Mouse (Mus musculus): ENCODE results near the gene Ptgs1. TPM values are rescaled to one million over a fixed set of nuclear protein-coding genes. Genes with fewer than 3 reads are reported as not detected.

Gene Ptgs1
- polyA plus RNA-seq, 1 experiment from 2014 or later = 3.9 TPM

- no peak for ATAC-seq (ENCODE audit: insufficient read depth, low FRiP score, low TSS enrichment)
- H3K27ac ChIP-seq (ENCODE audit: low read depth, low read length) = no peak overlapping the region
- no peak overlapping the region for H3K4me3 ChIP-seq (ENCODE audit: low read depth, low read length)
- no peak overlapping the region for H3K9ac ChIP-seq (ENCODE audit: low read length)
- 92% methylated on average over 8 of the region's 8 CpGs for WGBS
- H3K4me2 ChIP-seq (ENCODE audit: low read depth) = no peak overlapping the region
- DNase-seq (ENCODE audit: low spot score) = no peak
- no peaks in the 10 kb centered on the region for H3K4me1 ChIP-seq (ENCODE audit: control insufficient read depth, insufficient read depth, low read length)
- no peaks in the 10 kb centered on the region for H3K27me3 ChIP-seq (ENCODE audit: control insufficient read depth, insufficient read depth, low read length)
- no peaks in the 10 kb centered on the region for H3K36me3 ChIP-seq (ENCODE audit: control insufficient read depth, insufficient read depth, low read length)
- H3K9me3 ChIP-seq (ENCODE audit: control insufficient read depth, low read length) = no peaks in the 10 kb centered on the region
Observed at GRCm38 (mm10) chr2:36251156-36251555, 20.9 kb downstream of the Ptgs1 start.

- H3K9me3 ChIP-seq (ENCODE audit: control insufficient read depth, low read length) = no peaks in the 10 kb centered on the region
- ATAC-seq (ENCODE audit: insufficient read depth, low FRiP score, low TSS enrichment) = no peak
- no peak overlapping the region for H3K9ac ChIP-seq (ENCODE audit: low read length)
- no peak overlapping the region for H3K27ac ChIP-seq (ENCODE audit: low read depth, low read length)
- DNase-seq (ENCODE audit: low spot score) = no peak
- 88% methylated on average over 4 of the region's 4 CpGs for WGBS
- no peak overlapping the region for H3K4me2 ChIP-seq (ENCODE audit: low read depth)
- no peaks in the 10 kb centered on the region for H3K4me1 ChIP-seq (ENCODE audit: control insufficient read depth, insufficient read depth, low read length)
- no peak overlapping the region for H3K4me3 ChIP-seq (ENCODE audit: low read depth, low read length)
- H3K27me3 ChIP-seq (ENCODE audit: control insufficient read depth, insufficient read depth, low read length) = no peaks in the 10 kb centered on the region
- no peaks in the 10 kb centered on the region for H3K36me3 ChIP-seq (ENCODE audit: control insufficient read depth, insufficient read depth, low read length)
Observed at GRCm38 (mm10) chr2:36252505-36252904, 22.3 kb downstream of the Ptgs1 start.

- no peaks in the 10 kb centered on the region for H3K36me3 ChIP-seq (ENCODE audit: control insufficient read depth, insufficient read depth, low read length)
- 87% methylated on average over 2 of the region's 2 CpGs for WGBS
- no peak overlapping the region for H3K9ac ChIP-seq (ENCODE audit: low read length)
- no peaks in the 10 kb centered on the region for H3K9me3 ChIP-seq (ENCODE audit: control insufficient read depth, low read length)
- no peak overlapping the region for H3K27ac ChIP-seq (ENCODE audit: low read depth, low read length)
- H3K27me3 ChIP-seq (ENCODE audit: control insufficient read depth, insufficient read depth, low read length) = no peaks in the 10 kb centered on the region
- no peak for ATAC-seq (ENCODE audit: insufficient read depth, low FRiP score, low TSS enrichment)
- no peak overlapping the region for H3K4me2 ChIP-seq (ENCODE audit: low read depth)
- no peak for DNase-seq (ENCODE audit: low spot score)
- no peaks in the 10 kb centered on the region for H3K4me1 ChIP-seq (ENCODE audit: control insufficient read depth, insufficient read depth, low read length)
- H3K4me3 ChIP-seq (ENCODE audit: low read depth, low read length) = no peak overlapping the region
Observed at GRCm38 (mm10) chr2:36254445-36254844, 24.2 kb downstream of the Ptgs1 start.

- Histone ChIP-seq H3K4me3 (ENCODE audit: low read depth, low read length) (no peak overlapping the region), H3K4me1 (ENCODE audit: control insufficient read depth, insufficient read depth, low read length) (no peaks in the 10 kb centered on the region), H3K9ac (ENCODE audit: low read length) (no peak overlapping the region), H3K4me2 (ENCODE audit: low read depth) (no peak overlapping the region), H3K27me3 (ENCODE audit: control insufficient read depth, insufficient read depth, low read length) (no peaks in the 10 kb centered on the region), H3K9me3 (ENCODE audit: control insufficient read depth, low read length) (no peaks in the 10 kb centered on the region), H3K27ac (ENCODE audit: low read depth, low read length) (no peak overlapping the region), H3K36me3 (ENCODE audit: control insufficient read depth, insufficient read depth, low read length) (no peaks in the 10 kb centered on the region)
- DNase-seq (ENCODE audit: low spot score) (no peak), ATAC-seq (ENCODE audit: insufficient read depth, low FRiP score, low TSS enrichment) (no peak)
Observed at GRCm38 (mm10) chr2:36256931-36257330, 26.7 kb downstream of the Ptgs1 start.

GRCm38 (mm10) chr2:36259382-36259781 lies 29.2 kb downstream of the Ptgs1 start:
- H3K27ac ChIP-seq (ENCODE audit: low read depth, low read length) = no peak overlapping the region
- DNase-seq (ENCODE audit: low spot score) (no peak), ATAC-seq (ENCODE audit: insufficient read depth, low FRiP score, low TSS enrichment) (no peak)
- H3K4me1 ChIP-seq (ENCODE audit: control insufficient read depth, insufficient read depth, low read length) = no peaks in the 10 kb centered on the region
- WGBS = 74% methylated on average over 4 of the region's 4 CpGs
- no peaks in the 10 kb centered on the region for H3K36me3 ChIP-seq (ENCODE audit: control insufficient read depth, insufficient read depth, low read length)
- no peaks in the 10 kb centered on the region for H3K27me3 ChIP-seq (ENCODE audit: control insufficient read depth, insufficient read depth, low read length)
- H3K4me2 ChIP-seq (ENCODE audit: low read depth) = no peak overlapping the region
- no peak overlapping the region for H3K4me3 ChIP-seq (ENCODE audit: low read depth, low read length)
- no peak overlapping the region for H3K9ac ChIP-seq (ENCODE audit: low read length)
- H3K9me3 ChIP-seq (ENCODE audit: control insufficient read depth, low read length) = no peaks in the 10 kb centered on the region

GRCm38 (mm10) chr2:36259798-36260540 lies 29.7 kb downstream of the Ptgs1 start:
- no peaks in the 10 kb centered on the region for H3K36me3 ChIP-seq (ENCODE audit: control insufficient read depth, insufficient read depth, low read length)
- ATAC-seq (ENCODE audit: insufficient read depth, low FRiP score, low TSS enrichment) = no peak
- no peaks in the 10 kb centered on the region for H3K9me3 ChIP-seq (ENCODE audit: control insufficient read depth, low read length)
- no peak overlapping the region for H3K4me3 ChIP-seq (ENCODE audit: low read depth, low read length)
- no peak overlapping the region for H3K9ac ChIP-seq (ENCODE audit: low read length)
- no peaks in the 10 kb centered on the region for H3K27me3 ChIP-seq (ENCODE audit: control insufficient read depth, insufficient read depth, low read length)
- no peaks in the 10 kb centered on the region for H3K4me1 ChIP-seq (ENCODE audit: control insufficient read depth, insufficient read depth, low read length)
- no peak overlapping the region for H3K4me2 ChIP-seq (ENCODE audit: low read depth)
- 86% methylated on average over 6 of the region's 6 CpGs for WGBS
- no peak overlapping the region for H3K27ac ChIP-seq (ENCODE audit: low read depth, low read length)
- no peak for DNase-seq (ENCODE audit: low spot score)

GRCm38 (mm10) chr2:36262025-36262424 lies 31.8 kb downstream of the Ptgs1 start:
- Histone ChIP-seq H3K9me3 (ENCODE audit: control insufficient read depth, low read length) (no peaks in the 10 kb centered on the region), H3K4me3 (ENCODE audit: low read depth, low read length) (no peak overlapping the region), H3K36me3 (ENCODE audit: control insufficient read depth, insufficient read depth, low read length) (no peaks in the 10 kb centered on the region), H3K4me1 (ENCODE audit: control insufficient read depth, insufficient read depth, low read length) (no peaks in the 10 kb centered on the region), H3K27me3 (ENCODE audit: control insufficient read depth, insufficient read depth, low read length) (no peaks in the 10 kb centered on the region), H3K4me2 (ENCODE audit: low read depth) (no peak overlapping the region), H3K27ac (ENCODE audit: low read depth, low read length) (no peak overlapping the region), H3K9ac (ENCODE audit: low read length) (no peak overlapping the region)
- ATAC-seq (ENCODE audit: insufficient read depth, low FRiP score, low TSS enrichment) = no peak
- 88% methylated on average over 4 of the region's 4 CpGs for WGBS
- DNase-seq (ENCODE audit: low spot score) = no peak

GRCm38 (mm10) chr2:36269458-36269857 lies 39.2 kb downstream of the Ptgs1 start:
- Histone ChIP-seq H3K4me1 (ENCODE audit: control insufficient read depth, insufficient read depth, low read length) (no peaks in the 10 kb centered on the region), H3K36me3 (ENCODE audit: control insufficient read depth, insufficient read depth, low read length) (no peaks in the 10 kb centered on the region), H3K9me3 (ENCODE audit: control insufficient read depth, low read length) (no peaks in the 10 kb centered on the region), H3K27ac (ENCODE audit: low read depth, low read length) (no peak overlapping the region), H3K27me3 (ENCODE audit: control insufficient read depth, insufficient read depth, low read length) (no peaks in the 10 kb centered on the region), H3K4me2 (ENCODE audit: low read depth) (no peak overlapping the region), H3K4me3 (ENCODE audit: low read depth, low read length) (no peak overlapping the region), H3K9ac (ENCODE audit: low read length) (no peak overlapping the region)
- DNase-seq (ENCODE audit: low spot score) (no peak), ATAC-seq (ENCODE audit: insufficient read depth, low FRiP score, low TSS enrichment) (no peak)
- WGBS = 67% methylated on average over 3 of the region's 3 CpGs

- Histone ChIP-seq H3K27ac (ENCODE audit: low read depth, low read length) (no peak overlapping the region), H3K9ac (ENCODE audit: low read length) (no peak overlapping the region), H3K4me2 (ENCODE audit: low read depth) (no peak overlapping the region), H3K4me1 (ENCODE audit: control insufficient read depth, insufficient read depth, low read length) (no peaks in the 10 kb centered on the region), H3K36me3 (ENCODE audit: control insufficient read depth, insufficient read depth, low read length) (no peaks in the 10 kb centered on the region), H3K4me3 (ENCODE audit: low read depth, low read length) (no peak overlapping the region), H3K9me3 (ENCODE audit: control insufficient read depth, low read length) (no peaks in the 10 kb centered on the region), H3K27me3 (ENCODE audit: control insufficient read depth, insufficient read depth, low read length) (no peaks in the 10 kb centered on the region)
- no peak for ATAC-seq (ENCODE audit: insufficient read depth, low FRiP score, low TSS enrichment)
- no peak for DNase-seq (ENCODE audit: low spot score)
- 53% methylated on average over 2 of the region's 2 CpGs for WGBS
Observed at GRCm38 (mm10) chr2:36270186-36270585, 40.0 kb downstream of the Ptgs1 start.

Data from neural tube, embryonic 11.5 days (tissue).